Mouse (Mus musculus) forebrain, embryonic 15.5 days (tissue): ENCODE results near the gene Olfr1311. TPM values are rescaled to one million over a fixed set of nuclear protein-coding genes. Genes with fewer than 3 reads are reported as not detected.
"Not testable (repeated sequence)": the region's sequence is repeated elsewhere in the genome, so short reads cannot be mapped to it uniquely, and the experiment has no call there.

Source experiments
- ATAC-seq: fragments of 200-750 bp; cut with Nextera tagmentation; replicated peaks from 2 replicates; pipeline ENCODE4 v1.8.0; 2017; ENCODE audit warnings: mild to moderate bottlenecking, moderate TSS enrichment, moderate library complexity
- H3K27ac ChIP-seq: fragments of 300-500 bp; sonication (generic); replicated peaks from 2 replicates; pipeline ENCODE4 v1.5.1; 2015; ENCODE audit warnings: mild to moderate bottlenecking, inconsistent platforms
- H3K27me3 ChIP-seq: fragments of 300-500 bp; sonication (generic); 2 replicates; pipeline ENCODE4 v1.6.1; 2015; ENCODE audit warnings: inconsistent platforms
- H3K36me3 ChIP-seq: fragments of 300-500 bp; sonication (generic); 2 replicates; pipeline ENCODE4 v1.6.1; 2015; ENCODE audit warnings: mild to moderate bottlenecking, inconsistent platforms
- H3K4me1 ChIP-seq: fragments of 300-500 bp; sonication (generic); 2 replicates; pipeline ENCODE4 v1.6.1; 2015; ENCODE audit warnings: inconsistent platforms
- H3K4me2 ChIP-seq: fragments of 300-500 bp; sonication (generic); replicated peaks from 2 replicates; pipeline ENCODE4 v1.6.1; 2015; ENCODE audit warnings: mild to moderate bottlenecking, inconsistent platforms
- H3K4me3 ChIP-seq: fragments of 300-500 bp; sonication (generic); 2 replicates; pipeline ENCODE4 v1.5.1; 2015; ENCODE audit warnings: mild to moderate bottlenecking, inconsistent platforms
- H3K9ac ChIP-seq: fragments of 300-500 bp; sonication (generic); replicated peaks from 2 replicates; pipeline ENCODE4 v1.6.1; 2015; ENCODE audit warnings: mild to moderate bottlenecking, inconsistent platforms
- H3K9me3 ChIP-seq: fragments of 300-500 bp; sonication (generic); 2 replicates; pipeline ENCODE4 v1.6.1; 2016; ENCODE audit warnings: inconsistent platforms
- WGBS: fragments of 180-500 bp; shearing (Covaris S2); methylation state at CpG from one replicate; pipeline ENCODE4 v1.1.7; 2015; ENCODE audit warnings: mixed read lengths; 5-methylcytosine and 5-hydroxymethylcytosine counted together
- polyA plus RNA-seq: library from polyadenylated mRNA; unstranded; fragments of >200 nt; fragmentation: Nextera tagmentation; extraction: Ambion mirVana; gene quantifications from 2 replicates; pipeline ENCODE4 v1.2.1, GENCODE M21; 2015

Olfr1311 gene
- polyA plus RNA-seq: not detected in 2 replicates

DNA sequence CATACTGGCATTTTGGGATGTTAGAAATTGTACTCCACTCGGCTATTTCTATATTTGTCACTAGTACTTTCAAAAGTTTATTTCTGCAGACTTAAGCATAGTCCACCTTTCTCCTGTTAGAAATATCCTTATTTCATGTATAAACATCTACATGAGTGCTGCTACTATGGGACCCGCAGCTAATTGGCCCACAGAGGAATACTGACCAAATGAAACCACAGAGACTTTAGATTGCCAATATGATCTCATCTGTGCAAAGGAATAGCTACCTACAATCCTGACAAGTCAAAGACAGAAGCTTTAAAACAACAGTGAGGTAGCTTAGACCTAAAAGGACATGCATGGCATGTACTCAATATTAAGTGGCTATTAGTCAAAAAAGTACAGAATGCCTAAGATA, at the start of gene Olfr1311:
Olfr1311 (minus strand) TSS at position 101 of the 400 bp plus-strand sequence.
- Histone ChIP-seq H3K9ac (no peak within 1 kb of the TSS), H3K27me3 (no peaks in the 10 kb centered on the region), H3K4me3 (no peak within 1 kb of the TSS), H3K27ac (no peak within 1 kb of the TSS), H3K36me3 (no peaks in the 10 kb centered on the region), H3K9me3 (no peaks in the 10 kb centered on the region), H3K4me1 (no peaks in the 10 kb centered on the region), H3K4me2 (no peak within 1 kb of the TSS)
- ATAC-seq: no peak
- 97% methylated on average over 2 of the region's 2 CpGs for WGBS

DNA sequence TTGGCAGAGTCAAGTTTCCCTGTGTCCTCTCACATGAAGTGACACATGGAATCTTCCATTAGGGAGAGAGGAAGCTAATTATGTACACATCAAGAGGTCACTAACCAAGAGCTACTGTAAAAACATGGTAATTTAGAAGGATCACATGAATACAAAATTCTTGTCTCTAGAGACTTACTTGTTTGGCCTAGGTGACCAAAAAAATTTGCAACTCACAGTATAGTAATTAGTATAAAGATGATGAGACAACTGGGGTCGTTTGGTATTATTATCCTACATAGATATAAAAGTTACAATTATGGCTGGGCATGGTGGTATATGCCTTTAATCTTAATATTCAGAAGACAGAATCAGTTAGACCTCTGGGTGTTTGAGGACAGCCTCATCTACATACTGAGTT, 25.9 kb upstream of the Olfr1311 start, which contains the start of gene Olfr1312:
Olfr1312 (minus strand) TSS at position 101 of the 400 bp plus-strand sequence.
- no peaks in the 10 kb centered on the region for H3K9me3 ChIP-seq
- no peaks in the 10 kb centered on the region for H3K4me1 ChIP-seq
- 45% methylated on average over 1 of the region's 1 CpGs for WGBS
- ATAC-seq: no peak
- no peak within 1 kb of the TSS for H3K4me3 ChIP-seq
- no peak within 1 kb of the TSS for H3K4me2 ChIP-seq
- H3K27ac ChIP-seq: no peak within 1 kb of the TSS
- no peaks in the 10 kb centered on the region for H3K27me3 ChIP-seq
- H3K9ac ChIP-seq: no peak within 1 kb of the TSS
- no peaks in the 10 kb centered on the region for H3K36me3 ChIP-seq

DNA sequence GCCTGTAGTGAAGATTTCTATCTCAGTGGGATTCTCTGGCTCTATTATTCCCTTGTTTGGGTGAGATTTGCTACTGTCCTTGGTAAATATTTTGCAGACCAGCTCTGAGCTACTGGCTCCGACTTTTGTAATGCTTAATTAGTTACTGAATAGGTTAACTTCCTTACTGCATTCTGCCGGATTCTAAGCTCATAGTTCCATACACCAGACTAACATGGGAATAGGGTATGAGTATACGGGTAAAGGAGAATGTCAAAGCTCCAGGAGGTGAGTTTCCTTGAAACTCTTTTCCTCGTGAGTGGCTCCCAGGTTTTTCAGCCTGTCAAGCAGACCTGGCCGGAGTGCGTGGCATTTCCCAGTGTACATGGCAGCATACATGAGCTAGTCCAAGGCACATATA, 2.8 kb upstream of the Olfr1311 start:
- ATAC-seq, H3K27me3 ChIP-seq, H3K9me3 ChIP-seq, H3K36me3 ChIP-seq, H3K4me1 ChIP-seq, H3K27ac ChIP-seq, H3K9ac ChIP-seq, H3K4me2 ChIP-seq, H3K4me3 ChIP-seq: not testable (repeated sequence)
- 56% methylated on average over 6 of the region's 6 CpGs for WGBS

DNA sequence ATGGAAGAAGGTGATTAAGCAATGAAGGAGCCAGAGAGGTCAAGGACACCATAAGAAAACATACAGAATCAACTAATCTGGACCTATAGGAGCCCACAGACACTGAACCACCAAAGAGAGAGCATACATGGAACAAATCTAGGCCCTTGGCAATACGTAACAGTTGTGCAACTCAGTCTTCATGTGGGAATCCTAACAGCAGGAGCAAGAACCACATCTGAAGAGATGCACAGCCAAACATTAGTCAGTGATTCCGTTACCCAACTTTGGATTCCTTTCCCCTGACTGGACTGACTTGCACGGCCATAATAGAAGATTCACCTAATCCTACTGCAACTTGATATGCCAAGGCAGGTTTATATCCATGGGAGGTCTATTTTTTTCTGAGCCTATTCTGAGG, 9.3 kb downstream of the Olfr1311 start:
- WGBS: 83% methylated on average over 3 of the region's 3 CpGs
- H3K9ac ChIP-seq: no peak overlapping the region
- no peaks in the 10 kb centered on the region for H3K9me3 ChIP-seq
- H3K4me3 ChIP-seq: no peak overlapping the region
- ATAC-seq: no peak
- H3K4me2 ChIP-seq: no peak overlapping the region
- H3K27me3 ChIP-seq: no peaks in the 10 kb centered on the region
- H3K4me1 ChIP-seq: no peaks in the 10 kb centered on the region
- no peak overlapping the region for H3K27ac ChIP-seq
- H3K36me3 ChIP-seq: no peaks in the 10 kb centered on the region

DNA sequence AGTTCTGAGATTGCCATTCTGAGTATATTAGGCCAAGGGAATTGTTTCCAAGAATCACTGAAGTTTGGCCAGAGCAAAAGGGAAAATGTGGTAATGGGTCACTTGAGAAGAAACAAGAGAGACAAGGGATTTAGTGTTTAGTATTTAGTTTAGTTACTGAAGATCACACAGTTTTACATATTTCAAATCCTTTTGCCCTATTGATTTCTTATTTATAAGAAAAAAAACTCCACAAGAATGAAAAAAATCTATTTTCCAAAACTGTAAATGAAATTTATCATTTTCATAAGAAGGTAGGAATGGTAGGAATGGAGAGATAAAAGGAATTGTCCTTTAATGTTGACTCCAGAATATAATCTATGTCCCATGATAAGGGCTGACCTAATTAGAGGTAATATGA, 11.6 kb downstream of the Olfr1311 start, which contains the start of gene Olfr1310:
Olfr1310 (minus strand) TSS at position 101 of the 400 bp plus-strand sequence.
- H3K9ac ChIP-seq: no peak within 1 kb of the TSS
- H3K27me3 ChIP-seq: no peaks in the 10 kb centered on the region
- H3K4me2 ChIP-seq: no peak within 1 kb of the TSS
- no peaks in the 10 kb centered on the region for H3K36me3 ChIP-seq
- no peak for ATAC-seq
- H3K4me3 ChIP-seq: no peak within 1 kb of the TSS
- H3K4me1 ChIP-seq: no peaks in the 10 kb centered on the region
- H3K9me3 ChIP-seq: no peaks in the 10 kb centered on the region
- H3K27ac ChIP-seq: no peak within 1 kb of the TSS

DNA sequence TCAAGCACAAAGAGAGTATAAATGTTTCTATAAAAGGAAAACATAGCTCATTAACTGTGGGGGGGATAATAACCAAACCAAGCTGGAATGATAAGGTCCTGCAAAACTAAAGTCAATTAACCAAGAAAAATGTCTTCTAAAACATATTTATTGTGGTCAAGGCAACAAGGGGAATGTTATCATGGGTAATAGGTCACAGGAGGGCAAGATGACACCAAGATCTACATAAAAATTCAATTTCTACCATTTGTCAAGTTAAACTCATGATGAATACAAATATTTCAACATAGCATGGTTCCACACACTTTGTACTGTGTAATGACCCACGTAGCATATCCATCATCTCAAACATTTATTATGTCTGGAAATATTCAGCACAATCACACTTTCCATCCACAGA, 34.0 kb downstream of the Olfr1311 start, which contains the start of gene Olfr1309:
Olfr1309 (minus strand) TSS at position 101 of the 400 bp plus-strand sequence.
- 59% methylated on average over 1 of the region's 1 CpGs for WGBS
- ATAC-seq: no peak
- Histone ChIP-seq H3K4me1 (no peaks in the 10 kb centered on the region), H3K36me3 (no peaks in the 10 kb centered on the region), H3K27me3 (no peaks in the 10 kb centered on the region), H3K9me3 (no peaks in the 10 kb centered on the region), H3K4me3 (no peak within 1 kb of the TSS), H3K4me2 (no peak within 1 kb of the TSS), H3K9ac (no peak within 1 kb of the TSS), H3K27ac (no peak within 1 kb of the TSS)

Other genes with a start within 250 kb of the Olfr1311 start
- not detected in 2 replicates for gene Olfr1302, start 247.0 kb downstream of the Olfr1311 start, polyA plus RNA-seq
- gene Olfr1303, start 204.1 kb downstream of the Olfr1311 start, polyA plus RNA-seq: not detected in 2 replicates
- not detected in 2 replicates for gene Olfr1305, start 147.3 kb downstream of the Olfr1311 start, polyA plus RNA-seq
- gene Olfr1306, start 108.1 kb downstream of the Olfr1311 start, polyA plus RNA-seq: not detected in 2 replicates
- not detected in 2 replicates for gene Olfr1307, start 75.0 kb downstream of the Olfr1311 start, polyA plus RNA-seq
- gene Olfr1308, start 59.5 kb downstream of the Olfr1311 start, polyA plus RNA-seq: not detected in 2 replicates
- gene Olfr1309, start 34.1 kb downstream of the Olfr1311 start, polyA plus RNA-seq: not detected in 2 replicates
- not detected in 2 replicates for gene Olfr1310, start 11.7 kb downstream of the Olfr1311 start, polyA plus RNA-seq
- gene Olfr1312, start 25.8 kb upstream of the Olfr1311 start, polyA plus RNA-seq: not detected in 2 replicates
- gene Olfr1313, start 53.4 kb upstream of the Olfr1311 start, polyA plus RNA-seq: not detected in 2 replicates
- gene Olfr1314, start 72.4 kb upstream of the Olfr1311 start, polyA plus RNA-seq: not detected in 2 replicates
- not detected in 2 replicates for gene Olfr1315-ps1, start 91.0 kb upstream of the Olfr1311 start, polyA plus RNA-seq
- not detected in 2 replicates for gene Olfr1316, start 110.6 kb upstream of the Olfr1311 start, polyA plus RNA-seq
- 0.06 TPM in 1 of 2 replicates, not detected in the other for gene Olfr1317, start 115.9 kb upstream of the Olfr1311 start, polyA plus RNA-seq
- 0.09 TPM in 1 of 2 replicates, not detected in the other for gene Olfr1318, start 129.8 kb upstream of the Olfr1311 start, polyA plus RNA-seq
- 13.4 and 15.2 TPM in 2 replicates for gene Lpcat4, start 215.1 kb upstream of the Olfr1311 start, polyA plus RNA-seq
- gene Nutm1, start 234.9 kb upstream of the Olfr1311 start, polyA plus RNA-seq: 0.04 TPM in 1 of 2 replicates, not detected in the other
- 164 and 187 TPM in 2 replicates for gene Nop10, start 237.5 kb upstream of the Olfr1311 start, polyA plus RNA-seq
- 15.6 and 16.9 TPM in 2 replicates for gene Slc12a6, start 241.4 kb upstream of the Olfr1311 start, polyA plus RNA-seq
- 0.06 TPM in 1 of 2 replicates, not detected in the other for gene Gm21985, start 241.9 kb upstream of the Olfr1311 start, polyA plus RNA-seq